Mouse (Mus musculus): ENCODE results near the gene Prrt3.

Prrt3 gene

DNA sequence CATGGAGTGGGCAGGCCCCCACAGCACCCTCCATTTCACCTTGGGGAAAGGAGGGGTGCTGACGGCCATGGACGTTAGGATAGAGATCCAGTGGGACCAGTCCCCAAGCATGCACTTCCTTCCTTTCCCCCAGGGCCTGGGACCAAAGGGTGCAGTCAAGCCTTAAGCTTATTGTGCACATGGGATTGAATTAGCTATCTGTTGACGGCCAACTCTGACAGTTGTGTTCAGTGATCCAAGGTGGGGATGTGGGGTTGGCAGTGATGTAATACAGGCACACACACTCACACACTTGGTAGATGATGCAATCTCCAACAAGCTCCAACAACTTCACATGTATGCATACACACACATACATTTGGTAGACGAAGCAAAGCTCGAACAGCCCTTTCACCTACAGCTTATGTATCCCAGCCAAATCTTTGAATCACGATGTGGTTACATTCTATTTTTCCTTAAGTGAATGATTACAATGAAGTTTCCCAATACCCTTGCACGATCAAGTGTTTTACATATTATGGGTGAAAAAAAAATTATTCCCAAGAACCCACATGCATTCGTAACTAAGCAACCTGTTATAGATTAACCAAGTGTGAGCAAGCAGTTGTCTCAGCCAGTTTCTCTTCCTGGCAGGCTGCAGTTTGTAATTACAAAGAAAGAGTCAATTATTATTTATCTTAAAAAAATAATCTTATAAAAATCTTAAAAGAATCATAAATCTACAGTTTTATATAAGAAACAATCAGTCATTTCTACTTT, 57.3 kb downstream of the Prrt3 start:
- no peak for DNase-seq

Measured in thymus, adult 18-20 months (tissue).